Mouse (Mus musculus): ENCODE data around the gene Efcab8. TPM values are rescaled to one million over a fixed set of nuclear protein-coding genes. Genes with fewer than 3 reads are reported as not detected.

Efcab8 gene
- polyA plus RNA-seq, 1 experiment from 2014 or later: not detected

DNA sequence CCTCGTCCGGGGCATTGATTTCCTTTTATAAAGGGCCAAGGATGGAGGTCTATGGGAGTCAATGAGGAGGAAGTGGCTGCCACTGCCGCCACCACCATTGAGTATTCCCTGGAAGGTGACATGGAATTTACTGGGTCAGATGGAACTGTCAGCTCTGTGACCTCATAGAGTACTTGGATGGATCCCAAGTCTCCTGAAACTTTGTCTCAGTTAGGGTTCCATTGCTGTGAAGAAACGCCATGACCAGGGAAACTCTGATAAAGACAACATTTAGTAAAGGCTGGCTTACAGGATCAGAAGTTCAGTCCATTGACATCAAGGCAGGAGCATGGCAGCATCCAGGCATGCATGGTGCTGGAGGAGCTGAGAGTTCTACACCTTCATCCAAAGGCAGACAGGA lies 91.3 kb downstream of the Efcab8 start, which contains the start of gene Sun5:
Sun5 (minus strand) TSS at position 101 of the 400 bp plus-strand sequence.
- Histone ChIP-seq H3K4me1 (replicated peaks) (no peaks in the 10 kb centered on the region), H3K4me3 (replicated peaks) (no peak within 1 kb of the TSS), H3K36me3 (no peaks in the 10 kb centered on the region), H3K4me2 (no peak within 1 kb of the TSS), H3K27me3 (no peaks in the 10 kb centered on the region), H3K27ac (no peak within 1 kb of the TSS), H3K9me3 (replicated peaks) (no peaks in the 10 kb centered on the region), H3K9ac (no peak within 1 kb of the TSS)
- DNase-seq (no peak), ATAC-seq (ENCODE audit: low read depth) (no peak)
- 69% methylated on average over 4 of the region's 4 CpGs for WGBS (ENCODE audit: insufficient replicate concordance)

DNA sequence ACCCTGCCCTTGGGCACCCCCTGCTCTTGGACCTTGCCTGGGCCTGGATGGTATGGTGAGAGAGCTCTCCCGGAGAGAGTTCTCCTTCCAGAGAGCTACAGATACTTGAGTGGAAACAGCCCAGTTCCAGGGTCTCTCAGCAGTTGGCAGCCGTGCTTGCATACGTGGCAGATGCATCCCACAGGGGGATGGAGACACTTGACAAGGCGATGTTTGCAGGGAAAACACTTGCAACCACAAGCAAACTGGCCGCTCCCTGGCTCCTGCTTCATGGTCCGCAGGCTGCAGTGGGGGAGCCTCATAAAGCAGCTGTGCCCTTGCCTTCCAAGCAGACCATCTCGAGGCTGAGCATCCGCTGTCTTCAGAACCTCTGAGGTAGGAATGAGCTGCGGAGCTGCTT lies 95.0 kb downstream of the Efcab8 start, which contains the start of gene Bpifb2:
Bpifb2 (plus strand) TSS at position 301 of the 400 bp plus-strand sequence.
- Histone ChIP-seq H3K36me3 (no peaks in the 10 kb centered on the region), H3K27ac (no peak within 1 kb of the TSS), H3K27me3 (no peaks in the 10 kb centered on the region; the same call in 1 of the 2 replicates), H3K4me2 (no peak within 1 kb of the TSS), H3K9ac (no peak within 1 kb of the TSS), H3K4me1 (replicated peaks) (no peaks in the 10 kb centered on the region), H3K9me3 (replicated peaks) (no peaks in the 10 kb centered on the region), H3K4me3 (replicated peaks) (no peak within 1 kb of the TSS)
- DNase-seq (no peak), ATAC-seq (ENCODE audit: low read depth) (no peak)
- 46% methylated on average over 9 of the region's 9 CpGs for WGBS (ENCODE audit: insufficient replicate concordance)

Other genes starting within 250 kb of the Efcab8 start
- gene Nol4l, start 250.0 kb upstream of the Efcab8 start, polyA plus RNA-seq (2015; fragmentation: Nextera tagmentation; extraction: Ambion mirVana): 5.3 and 5.4 TPM in 2 replicates
- 39.8 and 39.9 TPM in 2 replicates for gene Commd7, start 147.2 kb upstream of the Efcab8 start, polyA plus RNA-seq (2015; fragmentation: Nextera tagmentation; extraction: Ambion mirVana)
- gene Dnmt3b, start 130.5 kb upstream of the Efcab8 start, polyA plus RNA-seq (2015; fragmentation: Nextera tagmentation; extraction: Ambion mirVana): 8.2 and 8.6 TPM in 2 replicates
- gene Dnmt3c, start 83.3 kb upstream of the Efcab8 start, polyA plus RNA-seq (2015; fragmentation: Nextera tagmentation; extraction: Ambion mirVana): 0.38 and 0.49 TPM in 2 replicates
- gene Mapre1, start 38.7 kb upstream of the Efcab8 start, polyA plus RNA-seq (2015; fragmentation: Nextera tagmentation; extraction: Ambion mirVana): 161 and 202 TPM in 2 replicates
- gene Sun5, start 91.2 kb downstream of the Efcab8 start, polyA plus RNA-seq (2015; fragmentation: Nextera tagmentation; extraction: Ambion mirVana): not detected in 2 replicates
- gene Bpifb2, start 95.1 kb downstream of the Efcab8 start, polyA plus RNA-seq (2015; fragmentation: Nextera tagmentation; extraction: Ambion mirVana): not detected in 2 replicates
- not detected in 2 replicates for gene Bpifb6, start 120.5 kb downstream of the Efcab8 start, polyA plus RNA-seq (2015; fragmentation: Nextera tagmentation; extraction: Ambion mirVana)
- gene Bpifb3, start 138.3 kb downstream of the Efcab8 start, polyA plus RNA-seq (2015; fragmentation: Nextera tagmentation; extraction: Ambion mirVana): not detected in 2 replicates
- 0.07 TPM in 1 of 2 replicates, not detected in the other for gene Bpifb4, start 158.3 kb downstream of the Efcab8 start, polyA plus RNA-seq (2015; fragmentation: Nextera tagmentation; extraction: Ambion mirVana)
- not detected in 2 replicates for gene Bpifa6, start 195.0 kb downstream of the Efcab8 start, polyA plus RNA-seq (2015; fragmentation: Nextera tagmentation; extraction: Ambion mirVana)
- not detected in 2 replicates for gene Bpifa2, start 228.3 kb downstream of the Efcab8 start, polyA plus RNA-seq (2015; fragmentation: Nextera tagmentation; extraction: Ambion mirVana)